Mouse (Mus musculus) megakaryocyte, adult 5-6 weeks (primary cell): ENCODE data around the gene H2afx. TPM values are rescaled to one million over a fixed set of nuclear protein-coding genes. Genes with fewer than 3 reads are reported as not detected.
"Not testable (repeated sequence)": the region's sequence is repeated elsewhere in the genome, so short reads cannot be mapped to it uniquely, and the experiment has no call there.

Experiments
- ATAC-seq: 2 replicates; pipeline ENCODE4 v1.8.0; 2016; ENCODE audit warnings: mild to moderate bottlenecking, inconsistent platforms; ENCODE audit not compliant: poor library complexity, severe bottlenecking
- total RNA-seq, 2 experiments: library from RNA; stranded (forward) in 1 of 2; stranded (reverse) in 1 of 2; fragments of 153-499, 151-499 nt in 1 of 2; fragments of 221-1000, 200-1000 nt in 1 of 2; gene quantifications; 2 replicates each; pipeline versions ENCODE4 v1.2.3 to v1.2.4; 2015 to 2017

The H2afx gene
- total RNA-seq, 2 experiments from 2014 or later: 144 to 262 TPM

DNA sequence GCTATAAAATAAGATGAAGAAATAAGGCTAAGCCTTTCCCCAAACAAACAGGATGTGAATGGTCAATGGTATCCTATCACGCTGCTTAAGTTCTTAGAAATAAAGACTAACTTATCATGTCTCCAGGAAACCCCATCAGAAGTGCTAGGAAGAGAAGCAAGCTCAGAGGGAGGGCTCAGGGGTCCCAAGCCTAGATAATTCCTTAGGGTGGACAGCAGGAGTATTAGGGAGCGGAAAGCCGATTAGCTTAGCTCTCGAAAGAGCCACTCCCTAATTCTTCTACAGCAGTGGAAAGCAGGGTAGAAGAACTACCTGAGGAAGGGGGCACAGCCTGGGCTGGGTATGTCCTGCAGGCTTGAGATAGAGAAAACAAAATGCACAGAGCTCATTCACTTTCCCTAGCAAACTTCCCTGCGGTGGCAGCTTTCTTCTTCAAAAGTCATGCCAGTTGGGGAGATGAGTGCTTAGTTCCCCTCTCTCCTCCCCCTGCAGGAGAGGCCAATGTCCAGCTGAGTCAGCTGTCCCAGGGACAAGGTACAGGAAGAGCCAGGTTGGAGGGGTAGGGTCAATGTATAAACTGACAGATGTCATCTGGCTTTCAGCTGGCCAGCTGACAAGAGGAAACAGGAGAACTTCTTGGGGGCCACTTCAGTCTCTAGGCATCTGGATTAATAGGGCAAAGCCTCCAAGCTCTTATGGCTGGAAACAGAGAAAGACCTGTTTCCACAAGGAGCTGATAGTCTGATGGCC is 16.2 kb upstream of the H2afx start:
- ATAC-seq: no peak

DNA sequence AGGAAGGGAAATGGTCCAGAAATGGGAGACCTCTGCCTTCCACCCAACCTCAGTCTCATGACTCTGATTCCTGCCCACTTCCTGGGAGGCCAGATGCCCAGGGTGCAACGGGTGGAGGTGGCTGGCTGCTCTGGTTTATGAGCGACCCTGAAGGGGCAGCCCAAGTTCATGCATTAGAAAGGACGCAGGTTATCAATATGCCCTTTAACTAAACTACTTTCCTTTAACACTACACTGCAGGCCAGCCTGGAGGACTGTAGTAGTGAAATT is 15.7 kb upstream of the H2afx start:
- ATAC-seq: no peak

DNA sequence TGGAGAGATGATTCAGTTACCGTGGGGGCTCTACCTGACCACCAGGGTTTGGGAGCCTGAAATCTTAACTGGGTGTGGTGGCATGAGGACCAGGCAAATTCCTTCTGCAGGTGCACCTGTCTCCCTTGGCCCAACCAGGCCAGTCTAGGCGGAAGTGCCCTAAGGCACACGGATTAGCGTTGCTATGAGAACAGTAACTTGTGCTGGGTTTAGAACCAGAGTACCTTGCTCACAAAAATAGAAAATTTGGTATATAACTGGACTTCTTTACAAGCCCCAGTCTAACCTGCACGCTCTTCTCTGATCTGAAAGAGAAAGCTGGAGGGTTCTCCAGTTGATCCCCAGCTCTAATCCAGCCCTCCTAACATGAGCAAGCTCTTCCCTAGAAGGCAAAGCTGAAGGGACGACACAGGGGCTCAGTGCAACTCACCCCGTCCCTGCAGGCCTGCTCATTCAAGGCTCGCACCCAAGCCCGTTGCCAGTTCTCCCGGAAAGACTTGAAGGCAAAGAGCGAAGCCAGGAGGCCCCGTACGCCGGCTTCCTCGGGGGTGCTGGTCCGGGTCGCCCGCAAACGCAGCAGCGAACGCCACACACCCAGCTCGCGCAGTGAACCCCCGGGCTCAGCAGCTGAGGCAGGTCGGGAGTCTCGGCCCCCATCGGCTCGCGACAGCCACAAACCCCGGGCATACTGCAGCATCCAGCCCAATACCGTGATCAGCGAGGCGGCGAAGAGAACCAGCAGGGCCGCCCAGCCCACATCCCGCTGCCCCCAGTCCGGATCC is 15.2 kb upstream of the H2afx start:
- ATAC-seq: 0 out of 2 replicates have a peak, but pooled peaks have one; percentile 3

DNA sequence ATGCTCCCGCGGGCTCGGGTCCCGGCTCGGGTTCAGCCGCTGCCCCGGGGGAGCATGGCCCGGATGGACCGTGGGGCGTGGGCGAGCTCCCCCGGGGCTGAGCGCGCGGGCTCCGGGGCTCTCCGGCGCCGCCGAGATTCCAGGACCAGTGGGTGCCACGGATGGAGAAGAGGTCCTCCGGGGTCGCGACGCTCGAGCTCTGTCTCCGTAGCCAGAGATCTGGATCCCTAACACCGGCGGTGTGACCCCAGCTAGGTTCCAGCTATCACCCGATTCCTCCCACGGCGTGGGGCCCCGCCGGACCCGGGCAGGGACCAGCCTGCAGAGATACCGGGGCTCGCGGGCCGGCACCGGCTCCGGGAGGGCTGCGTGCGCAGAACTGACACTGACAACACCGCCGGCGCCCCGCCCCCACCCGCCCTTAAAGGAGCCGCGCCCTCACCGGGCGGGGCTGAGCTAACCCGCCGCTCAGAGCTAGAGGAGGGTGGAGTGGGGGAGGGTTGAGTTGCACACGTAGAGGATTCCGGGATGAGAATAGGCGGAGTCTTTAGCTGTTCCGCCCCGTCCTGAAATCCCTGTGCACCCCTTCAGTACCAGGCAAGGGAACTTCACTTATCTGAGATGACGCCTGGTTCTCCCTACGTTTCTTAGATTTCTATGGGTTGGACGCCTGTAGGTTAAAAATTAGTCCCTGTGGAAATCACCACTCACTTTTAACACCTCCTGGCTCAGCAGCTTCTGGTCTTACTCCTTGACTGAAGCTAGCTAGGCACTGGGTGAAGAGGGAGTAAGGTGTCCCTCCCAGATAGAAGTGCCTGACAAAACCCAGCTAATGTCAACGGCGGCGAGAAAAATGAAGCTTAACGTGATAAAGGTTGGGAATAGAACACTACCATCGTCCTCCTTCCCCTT is 14.4 kb upstream of the H2afx start, which contains the start of gene C2cd2l:
TSS of gene C2cd2l (minus strand) at position 399 of the 912 bp plus-strand sequence.
- ATAC-seq: peak; percentile 87

DNA sequence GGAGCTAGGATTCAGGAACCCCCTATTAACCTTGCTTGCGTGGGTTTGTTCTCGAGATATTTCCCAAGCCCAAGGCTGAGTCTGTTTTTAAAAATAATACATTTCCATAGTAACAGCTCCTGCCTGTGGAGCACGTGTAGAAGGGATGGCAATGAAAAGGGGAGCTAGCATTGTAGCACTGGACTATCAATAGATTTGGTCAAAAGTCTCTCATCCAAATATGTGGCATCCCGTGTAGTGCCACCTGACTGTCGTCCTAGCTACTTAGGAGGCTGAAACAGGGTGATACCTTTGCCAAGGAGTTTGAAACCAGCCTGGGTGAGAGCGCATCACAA is 13.7 kb upstream of the H2afx start:
- ATAC-seq: no peak

DNA sequence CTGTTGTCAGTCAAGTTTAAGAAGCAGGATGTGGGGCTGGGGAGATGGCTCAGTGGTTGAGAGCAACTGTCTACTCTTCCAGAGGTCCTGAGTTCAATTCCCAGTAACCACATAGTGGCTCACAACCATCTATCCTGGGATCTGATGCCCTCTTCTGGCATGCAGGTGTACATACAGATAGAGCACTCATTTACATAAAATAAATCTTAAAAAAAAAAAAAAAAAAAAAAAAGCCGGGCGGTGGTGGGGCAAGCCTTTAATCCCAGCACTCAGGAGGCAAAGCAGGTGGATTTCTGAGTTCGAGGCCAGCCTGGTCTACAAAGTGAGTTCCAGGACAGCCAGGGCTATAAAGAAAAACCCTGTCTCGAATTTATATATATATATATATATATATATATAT is 10.8 kb upstream of the H2afx start:
- ATAC-seq: not testable (repeated sequence)

DNA sequence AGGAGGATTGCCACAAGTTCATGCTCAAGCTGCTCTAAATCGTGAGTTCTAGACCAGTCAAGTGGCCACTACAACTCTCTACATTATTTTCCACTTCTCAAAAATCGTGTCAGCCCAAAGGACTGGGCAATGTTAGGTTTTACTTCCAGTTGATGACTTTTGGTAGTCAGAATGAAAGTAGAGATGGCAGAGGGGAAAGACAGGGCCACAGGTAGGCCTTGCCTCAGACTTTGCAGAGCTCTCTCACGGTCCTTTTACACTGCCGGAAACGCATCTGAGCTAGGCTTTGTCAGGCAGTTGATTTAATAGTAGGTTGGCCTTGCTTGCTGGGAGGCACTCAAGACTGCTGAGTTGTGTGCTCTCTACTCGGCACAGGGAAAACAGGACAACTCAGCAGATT is 10.3 kb upstream of the H2afx start:
- no peak for ATAC-seq

DNA sequence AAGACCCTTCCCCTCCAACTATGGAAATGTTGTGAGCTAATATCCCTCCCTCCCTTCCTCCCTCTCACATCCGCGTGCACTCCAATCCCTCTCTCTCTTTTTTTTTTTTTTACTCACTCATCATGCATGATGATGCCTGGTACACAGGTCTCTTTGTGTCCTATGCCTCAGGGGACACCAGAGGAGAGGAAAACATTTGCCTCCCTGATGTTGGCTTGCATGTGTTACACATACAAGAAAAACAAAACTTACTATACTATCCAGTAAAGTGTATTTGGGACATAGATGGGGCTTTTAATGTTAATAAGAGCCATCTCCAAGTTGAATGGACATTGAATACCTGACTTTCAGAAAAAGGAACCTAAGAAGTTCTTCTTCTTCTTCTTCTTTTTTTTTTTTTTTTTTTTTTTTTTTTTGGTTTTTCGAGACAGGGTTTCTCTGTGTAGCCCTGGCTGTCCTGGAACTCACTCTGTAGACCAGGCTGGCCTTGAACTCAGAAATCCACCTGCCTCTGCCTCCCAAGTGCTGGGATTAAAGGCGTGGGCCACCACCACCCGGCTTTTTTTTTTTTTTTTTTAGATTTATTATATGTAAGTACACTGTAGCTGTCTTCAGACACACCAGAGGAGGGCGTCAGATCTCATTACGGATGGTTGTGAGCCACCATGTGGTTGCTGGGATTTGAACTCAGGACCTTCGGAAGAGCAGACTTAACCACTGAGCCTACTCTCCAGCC is 9.3 kb upstream of the H2afx start:
- not testable (repeated sequence) for ATAC-seq

DNA sequence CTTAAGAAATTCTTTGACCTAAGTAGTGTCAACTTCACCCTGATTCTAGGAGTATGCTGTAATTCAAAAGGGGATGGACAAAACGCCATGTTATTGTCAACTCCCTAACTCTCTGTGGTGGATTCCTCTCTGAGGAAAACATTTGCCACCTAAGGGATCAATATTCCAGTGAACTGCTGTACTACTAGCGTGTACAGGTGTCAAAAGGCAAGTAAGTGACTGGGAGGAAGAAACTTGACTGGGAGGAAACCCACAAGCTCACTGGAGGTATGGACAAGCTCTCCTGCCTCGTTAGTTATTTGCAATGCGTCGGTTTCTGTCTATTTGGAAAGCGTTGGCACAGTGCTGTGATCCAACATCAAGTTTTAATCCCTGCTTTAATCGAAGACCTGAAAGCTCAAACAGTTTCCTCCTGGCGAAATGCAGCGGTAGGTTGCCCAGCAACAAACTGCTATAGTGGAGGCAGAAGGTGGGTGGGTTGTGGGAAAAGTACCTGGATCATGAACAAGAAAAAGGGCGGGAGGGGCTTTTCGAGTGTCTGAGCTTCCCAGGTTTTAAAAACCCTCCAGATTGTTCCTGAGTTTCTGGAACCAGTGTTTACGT is 8.6 kb upstream of the H2afx start, which contains the start of gene Dpagt1:
TSS of gene Dpagt1 (plus strand) at position 252 of the 603 bp plus-strand sequence.
- no peak for ATAC-seq

DNA sequence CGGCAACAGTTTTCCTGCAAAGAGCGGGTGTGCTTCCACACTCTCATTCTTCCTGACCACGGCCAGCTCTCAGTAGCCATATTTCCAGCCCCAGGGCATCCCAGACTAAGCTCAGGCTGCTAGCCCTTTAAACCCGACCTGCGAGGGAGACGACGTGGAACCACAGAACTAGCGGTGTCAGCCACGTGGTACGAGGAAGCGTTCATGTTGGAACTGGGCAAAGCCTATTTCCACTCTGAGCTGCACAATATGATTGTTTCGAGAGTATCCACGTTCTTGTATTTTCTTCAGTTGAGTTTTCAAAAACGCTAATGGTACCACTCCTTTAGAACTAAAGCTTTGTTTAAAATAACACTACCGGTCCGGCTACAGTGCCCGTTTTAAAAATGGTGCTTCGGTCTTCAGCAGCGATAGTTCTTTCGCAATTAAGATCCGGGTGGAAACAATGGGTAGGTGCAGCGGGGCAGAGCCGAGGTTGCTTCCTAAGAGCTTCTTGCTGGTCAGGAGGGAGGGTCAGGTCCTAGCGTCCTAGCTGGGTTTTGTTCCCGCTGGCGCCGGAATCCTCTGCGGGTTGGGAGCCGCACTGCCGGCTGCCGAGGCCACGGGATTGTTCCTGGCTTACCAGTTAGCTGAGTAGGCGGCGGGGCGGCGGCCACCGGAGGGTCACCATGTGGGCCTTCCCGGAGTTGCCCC is 8.0 kb upstream of the H2afx start:
- peak; percentile 85 for ATAC-seq

DNA sequence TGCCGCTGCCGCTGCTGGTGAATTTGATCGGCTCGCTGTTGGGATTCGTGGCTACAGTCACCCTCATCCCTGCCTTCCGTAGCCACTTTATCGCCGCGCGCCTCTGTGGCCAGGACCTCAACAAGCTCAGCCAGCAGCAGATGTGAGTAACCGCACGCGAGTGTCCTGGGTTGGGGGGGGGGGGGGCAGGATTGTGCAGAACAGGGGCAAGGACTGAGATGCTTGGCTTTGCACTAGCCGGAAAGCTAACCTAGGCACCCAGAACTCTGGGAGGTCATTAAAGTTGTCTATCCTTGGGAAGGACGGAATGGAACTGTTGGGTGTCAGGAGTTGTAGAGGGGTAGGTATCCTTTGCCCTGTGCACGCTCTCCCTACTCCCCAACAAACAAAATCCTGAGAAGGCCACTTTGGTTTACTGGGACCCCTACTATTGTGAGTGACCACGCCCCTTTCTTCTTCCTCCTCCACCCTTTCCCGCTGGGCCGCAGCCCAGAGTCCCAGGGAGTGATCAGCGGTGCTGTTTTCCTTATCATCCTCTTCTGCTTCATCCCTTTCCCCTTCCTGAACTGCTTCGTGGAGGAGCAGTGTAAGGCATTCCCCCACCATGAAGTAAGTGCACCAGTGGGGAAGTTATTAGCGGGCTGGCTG is 7.3 kb upstream of the H2afx start:
- no peak for ATAC-seq

DNA sequence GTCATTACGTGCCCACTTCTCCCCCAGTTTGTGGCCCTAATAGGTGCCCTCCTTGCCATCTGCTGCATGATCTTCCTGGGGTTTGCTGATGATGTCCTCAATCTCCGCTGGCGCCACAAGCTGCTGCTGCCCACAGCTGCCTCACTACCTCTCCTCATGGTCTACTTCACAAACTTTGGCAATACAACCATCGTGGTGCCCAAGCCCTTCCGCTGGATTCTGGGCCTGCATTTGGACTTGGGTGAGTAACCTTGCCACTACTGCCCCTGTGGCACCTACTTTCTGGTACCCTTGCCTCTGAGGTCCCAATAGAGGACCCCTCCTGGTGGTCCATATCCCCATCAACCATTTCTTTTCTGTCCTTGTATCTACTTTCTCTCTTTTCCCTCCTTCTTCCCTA is 6.6 kb upstream of the H2afx start:
- no peak for ATAC-seq

DNA sequence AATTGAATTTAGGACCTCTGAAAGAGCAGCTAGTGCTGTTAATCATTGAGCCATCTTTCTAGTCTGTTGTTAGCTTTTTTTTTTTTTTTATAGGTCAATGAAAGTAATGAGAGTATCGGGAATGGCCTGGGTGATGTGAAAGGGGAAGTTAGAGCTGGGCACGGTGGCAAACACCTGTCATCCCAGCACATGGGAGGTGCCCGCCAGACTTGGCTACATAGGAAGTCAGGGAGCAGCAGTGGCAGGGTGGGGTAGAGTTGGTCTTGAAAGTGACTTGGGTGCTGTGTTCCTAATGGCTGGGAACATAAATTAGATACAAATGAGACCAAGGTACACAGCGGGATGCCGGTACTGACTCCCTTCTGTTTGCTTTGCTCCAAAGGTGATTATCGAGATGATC is 3.8 kb upstream of the H2afx start:
- ATAC-seq: no peak

DNA sequence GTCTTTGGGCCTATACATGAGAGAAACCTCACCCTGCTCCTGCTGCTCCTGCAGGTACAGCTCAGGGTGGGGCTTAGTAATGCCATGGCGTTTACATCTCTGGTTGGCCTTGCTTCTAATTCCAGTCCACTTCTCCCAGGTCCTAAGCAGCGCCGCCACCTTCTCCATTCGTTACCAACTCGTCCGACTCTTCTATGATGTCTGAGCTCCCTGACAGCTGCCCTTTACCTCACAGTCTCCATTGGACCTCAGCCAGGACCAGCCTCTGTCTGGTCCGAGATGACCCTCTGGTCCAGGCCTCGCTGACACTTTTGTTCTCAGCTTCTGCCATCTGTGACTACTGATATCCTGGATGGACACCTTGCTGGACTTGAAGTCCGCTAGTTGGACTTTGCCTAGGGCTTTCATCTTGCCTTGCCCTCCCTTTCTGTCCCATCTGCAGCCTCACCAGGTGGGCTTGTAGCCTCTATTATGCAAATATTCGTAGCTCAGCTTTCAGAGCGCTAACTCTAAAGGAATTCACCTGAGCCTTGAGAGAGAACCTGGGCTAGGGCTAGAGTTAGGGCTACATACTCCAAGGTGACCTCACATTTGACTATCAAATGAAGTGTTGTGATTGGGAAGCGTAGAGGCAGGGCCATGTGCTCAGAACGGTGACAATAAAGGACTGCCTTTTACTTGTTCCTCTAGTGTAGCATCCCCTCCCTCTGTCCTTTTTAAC is 1.4 kb upstream of the H2afx start:
- ATAC-seq: no peak

DNA sequence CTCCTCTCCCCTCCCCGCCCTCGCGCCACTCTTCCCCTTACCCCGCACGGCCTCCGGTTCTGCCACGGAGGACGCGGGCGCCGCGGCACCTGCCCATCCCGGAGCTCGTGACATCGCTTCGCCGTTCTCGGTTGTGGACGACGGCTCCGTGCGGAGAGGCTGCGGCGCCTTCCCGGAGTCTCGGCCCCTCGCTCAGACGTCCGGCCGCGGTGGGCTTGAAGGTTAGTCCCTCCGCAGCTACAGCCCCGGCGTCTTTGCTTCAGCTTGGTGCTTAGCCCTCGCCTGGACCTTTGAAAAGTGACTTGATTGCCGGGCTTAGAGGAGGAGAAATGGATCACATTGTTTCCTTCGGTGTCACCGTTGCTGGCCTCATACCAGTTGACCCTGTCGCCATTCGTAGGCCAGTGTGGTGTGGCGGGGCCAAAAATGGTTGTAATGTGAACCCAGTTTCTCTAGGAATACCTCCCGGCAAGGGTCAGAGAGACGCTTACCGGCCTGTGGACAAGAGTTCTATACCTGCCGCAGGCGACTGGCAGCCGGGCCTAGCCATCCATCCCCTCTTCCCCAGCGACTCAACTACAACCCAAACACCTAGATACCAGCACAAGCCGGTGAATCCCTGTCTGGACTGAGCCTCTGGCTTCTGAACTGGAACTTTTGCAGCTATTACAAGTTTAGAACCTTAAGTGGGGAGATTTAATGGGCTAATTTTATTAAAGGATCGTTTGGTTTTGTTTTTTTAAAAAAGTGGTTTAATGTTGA is 1.0 kb downstream of the H2afx start:
- peak; percentile 15 for ATAC-seq

DNA sequence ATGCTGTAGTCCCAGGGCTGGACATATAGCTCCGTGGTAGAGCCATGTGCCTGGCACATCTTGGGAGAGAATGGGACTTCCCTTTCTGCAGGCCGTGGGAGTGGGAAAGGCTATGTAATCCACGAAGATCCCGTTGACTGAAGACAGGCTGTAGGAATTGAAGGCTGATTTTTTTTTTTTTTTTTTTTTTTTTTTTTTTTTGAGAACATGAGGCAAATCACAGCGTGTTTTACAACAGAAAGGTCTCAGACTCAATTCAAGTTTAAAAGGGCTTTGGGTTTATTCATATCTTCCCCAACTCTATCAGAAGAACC is 1.6 kb downstream of the H2afx start:
- ATAC-seq: no peak

DNA sequence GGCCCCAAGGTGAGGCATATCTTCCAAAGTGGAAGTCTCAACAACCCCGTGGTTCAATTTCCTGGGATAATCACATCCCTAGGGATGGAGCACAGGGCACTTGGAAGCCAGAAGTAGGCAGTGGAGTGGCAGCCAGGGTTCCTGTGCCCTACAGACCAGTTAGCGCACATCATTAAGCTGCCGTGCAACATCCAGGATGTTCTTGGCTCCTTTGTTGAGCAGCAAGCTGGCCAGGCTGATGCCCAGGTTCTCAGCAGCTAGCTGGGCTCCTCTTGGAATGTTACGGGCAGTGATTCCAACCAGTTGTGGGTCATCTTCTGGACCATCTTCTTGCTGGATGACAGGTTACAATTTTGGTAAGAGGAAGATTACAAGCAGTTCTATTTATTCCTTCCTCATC is 2.0 kb downstream of the H2afx start:
- not testable (repeated sequence) for ATAC-seq

DNA sequence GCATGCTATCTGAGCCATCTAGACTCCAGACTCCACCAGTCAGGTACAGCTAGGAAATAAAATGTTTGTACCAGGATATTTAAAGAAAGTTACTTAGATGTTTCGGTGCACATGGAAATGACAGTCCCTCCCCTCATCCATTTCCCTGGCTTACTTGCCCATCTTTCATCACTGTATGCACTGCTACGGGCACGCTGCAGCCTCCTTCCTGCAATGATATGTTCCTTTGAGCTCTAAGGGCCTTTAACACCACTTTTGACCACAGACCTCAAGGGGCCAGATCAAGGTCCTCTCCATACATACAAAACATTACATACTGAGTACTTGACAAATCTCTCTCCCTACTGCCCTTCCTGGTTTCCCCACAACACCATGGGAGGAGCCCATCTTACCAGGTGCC is 2.5 kb downstream of the H2afx start:
- no peak for ATAC-seq
